7 mouse cellular contexts compared by ENCODE assay signal in the genomic region with DNA sequence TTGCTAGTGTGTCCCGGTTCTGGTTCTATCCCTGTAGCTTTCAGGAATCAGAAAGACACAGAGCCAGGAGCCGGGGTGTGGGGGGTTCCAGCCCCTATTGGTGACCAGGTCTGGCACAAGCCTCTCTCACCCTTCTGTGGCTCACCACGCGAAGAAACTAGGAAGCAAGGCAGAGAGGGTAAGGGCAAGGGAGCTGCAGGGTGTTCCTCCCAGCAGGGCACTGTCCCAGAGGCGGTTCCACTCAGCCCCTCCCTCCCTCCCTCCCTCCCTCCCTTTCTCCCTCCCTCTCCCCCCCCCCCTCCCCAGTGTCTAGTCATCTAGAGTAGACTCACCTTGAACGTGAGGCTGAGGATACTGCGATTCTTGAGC. TPM values are rescaled to one million over a fixed set of nuclear protein-coding genes. Genes with fewer than 3 reads are reported as not detected.
DNase-seq lines count a peak whose midpoint lies in the region; ATAC-seq and TF ChIP-seq lines count a peak whose summit lies in the region.

No protein-coding gene starts in this region.

- ATAC-seq in hematopoietic stem cell, adult 5-6 weeks (replicated peaks in 1 of 2; ENCODE audit: insufficient read depth in 1 of 2, low FRiP score in 2 of 2, low TSS enrichment in 1 of 2, low read depth in 1 of 2, poor library complexity in 2 of 2, severe bottlenecking in 2 of 2): peak; percentile 63 to 84
- peak; percentile 85 for ATAC-seq in liver, embryonic 12.5 days

- H3K4me3 ChIP-seq in liver, embryonic 12.5 days: peak overlapping the region; percentile 47
- peak overlapping the region; percentile 18; the same call in 1 of the 2 replicates for H3K4me3 ChIP-seq in olfactory bulb, adult 2 months (ENCODE audit: insufficient read depth, low read depth, low read length)

- peak overlapping the region; percentile 91 for H3K4me2 ChIP-seq in liver, embryonic 12.5 days

- DNase-seq in CD4-positive helper T cell, adult 2 months (ENCODE audit: low read depth, low spot score): peak; percentile 53
- peak; percentile 41 for DNase-seq in R1 (ENCODE audit: low read depth, low spot score)
- DNase-seq in left cerebral cortex, postnatal 36 days (ENCODE audit: low spot score in 2 of 2): no peak
- DNase-seq in left cerebral cortex, postnatal 25 days (ENCODE audit: low spot score in 2 of 2): no peak

- H3K27me3 ChIP-seq in liver, embryonic 12.5 days (replicated peaks): peaks cover 6% of the 10 kb centered on the region

- H3K9ac ChIP-seq in liver, embryonic 12.5 days: peak overlapping the region; percentile 66

- WGBS in liver, embryonic 12.5 days (ENCODE audit: insufficient replicate concordance): 3% methylated on average over 7 of the region's 7 CpGs
- 16% methylated on average over 7 of the region's 7 CpGs for WGBS in olfactory bulb, adult 2 months

- H3K27ac ChIP-seq in liver, embryonic 12.5 days: peak overlapping the region; percentile 90
- H3K27ac ChIP-seq in olfactory bulb, adult 2 months (ENCODE audit: insufficient read depth, low read depth, low read length): no peak overlapping the region

- intact Hi-C loops in left cerebral cortex, postnatal 36 days (cut with DNase I): no loop called here
- intact Hi-C loops in left cerebral cortex, postnatal 25 days (cut with DNase I): no loop called here

- H3K36me3 ChIP-seq in liver, embryonic 12.5 days: peaks cover 19% of the 10 kb centered on the region

- no peak for TF ChIP-seq POLR2A in olfactory bulb, adult 2 months (IDR thresholded peaks at IDR 0.05; ENCODE audit: insufficient read depth, low read depth, low read length)

- peaks cover 47% of the 10 kb centered on the region for H3K4me1 ChIP-seq in liver, embryonic 12.5 days
- peaks cover 4% of the 10 kb centered on the region; the same call in 1 of the 2 replicates for H3K4me1 ChIP-seq in olfactory bulb, adult 2 months (ENCODE audit: control insufficient read depth, insufficient read depth, low read length)

- H3K9me3 ChIP-seq in liver, embryonic 12.5 days (replicated peaks): no peaks in the 10 kb centered on the region

- TF ChIP-seq CTCF in olfactory bulb, adult 2 months (IDR thresholded peaks at IDR 0.05; ENCODE audit: insufficient read depth, low read depth, low read length): no peak

RNA-seq across cellular contexts. Expression of gene Trim14, which starts 8.4 kb away (rescaled TPM):
- 17.7 and 43.5 TPM in 2 replicates for total RNA-seq in hematopoietic stem cell, adult 5-6 weeks (2017)
- polyA plus RNA-seq in liver, embryonic 12.5 days (2016; fragmentation: Nextera tagmentation; extraction: Ambion mirVana): 8.5 and 8.9 TPM in 2 replicates
- polyA plus RNA-seq in olfactory bulb, adult 2 months (2012; ENCODE audit: insufficient read depth, insufficient read length, low replicate concordance, missing spikeins): not detected in 2 replicates
- 1 to 10 TPM; 1.2 to 1.3 TPM for total RNA-seq in left cerebral cortex, postnatal 36 days (2021)
- 1 to 10 TPM in 1 of 2 experiments, under 1 TPM in 1; 0.76 to 1.4 TPM for total RNA-seq in left cerebral cortex, postnatal 25 days (2021)

RNA-seq across cellular contexts. Expression of gene Nans, which starts 38.5 kb away (rescaled TPM):
- 47.3 and 48.7 TPM in 2 replicates for total RNA-seq in hematopoietic stem cell, adult 5-6 weeks (2017)
- 75.7 and 78.4 TPM in 2 replicates for polyA plus RNA-seq in liver, embryonic 12.5 days (2016; fragmentation: Nextera tagmentation; extraction: Ambion mirVana)
- polyA plus RNA-seq in olfactory bulb, adult 2 months (2012; ENCODE audit: insufficient read depth, insufficient read length, low replicate concordance, missing spikeins): not detected in 2 replicates
- total RNA-seq in left cerebral cortex, postnatal 36 days (2021): 10 to 100 TPM; 16.6 to 17.6 TPM
- 10 to 100 TPM; 19.4 to 19.7 TPM for total RNA-seq in left cerebral cortex, postnatal 25 days (2021)

Comparison
In these comparisons a context has a peak if more than half of its experiments do, and no peak if none do; other contexts are left out.
1. DNase-seq: peak in CD4-positive helper T cell, adult 2 months (single experiment) and R1 (single experiment); none in left cerebral cortex, postnatal 36 days (0 of 2) and left cerebral cortex, postnatal 25 days (0 of 2).